Mouse (Mus musculus) left cerebral cortex, adult 9 months (tissue): ENCODE results near the gene Zfp316.

Experiments
- DNase-seq, 2 experiments: peaks; one replicate each; pipeline ENCODE4 v3.0.0; 2022; ENCODE audit warnings: low spot score in 2 of 2

Gene Zfp316

GRCm38 (mm10) chr5:143279247-143279646, 9.4 kb upstream of the Zfp316 start:
- no peak for DNase-seq

- no peak for DNase-seq
These were observed 5.9 kb upstream of the Zfp316 start for GRCm38 (mm10) chr5:143275761-143276160.

- no peak for DNase-seq
These were observed 2.9 kb upstream of the Zfp316 start for GRCm38 (mm10) chr5:143272540-143273330.

GRCm38 (mm10) chr5:143272108-143272507, 2.3 kb upstream of the Zfp316 start:
- no peak for DNase-seq

- DNase-seq = no peak
These were observed 1.8 kb upstream of the Zfp316 start for GRCm38 (mm10) chr5:143271642-143272041.

- no peak for DNase-seq
These were observed 313 bp upstream of the Zfp316 start for GRCm38 (mm10) chr5:143270151-143270519.

GRCm38 (mm10) chr5:143268985-143269362, 848 bp downstream of the Zfp316 start:
- no peak for DNase-seq

- no peak for DNase-seq
These were observed 3.0 kb downstream of the Zfp316 start for GRCm38 (mm10) chr5:143266794-143267193.

- no peak for DNase-seq
These were observed 4.4 kb downstream of the Zfp316 start for GRCm38 (mm10) chr5:143265409-143265808.

- DNase-seq = no peak
These were observed 5.1 kb downstream of the Zfp316 start for GRCm38 (mm10) chr5:143264689-143265088.

GRCm38 (mm10) chr5:143261636-143262035, 8.2 kb downstream of the Zfp316 start:
- DNase-seq = peak; percentile 45 to 62

GRCm38 (mm10) chr5:143255802-143256201, 14.0 kb downstream of the Zfp316 start:
- no peak for DNase-seq

GRCm38 (mm10) chr5:143255131-143255519, 14.7 kb downstream of the Zfp316 start:
- no peak for DNase-seq

GRCm38 (mm10) chr5:143254487-143255130, 15.2 kb downstream of the Zfp316 start:
- no peak for DNase-seq

GRCm38 (mm10) chr5:143253881-143254486, 15.8 kb downstream of the Zfp316 start:
- no peak for DNase-seq

GRCm38 (mm10) chr5:143253186-143253880, 16.5 kb downstream of the Zfp316 start:
- DNase-seq = no peak

GRCm38 (mm10) chr5:143252791-143253185, 17.0 kb downstream of the Zfp316 start:
- DNase-seq = no peak

- no peak for DNase-seq
These were observed 17.8 kb downstream of the Zfp316 start for GRCm38 (mm10) chr5:143252039-143252438.

- no peak for DNase-seq
These were observed 24.9 kb downstream of the Zfp316 start for GRCm38 (mm10) chr5:143244926-143245325.

- DNase-seq = no peak
These were observed 33.8 kb downstream of the Zfp316 start for GRCm38 (mm10) chr5:143236036-143236435.

- DNase-seq = peak; percentile 92 to 95
These were observed 34.7 kb downstream of the Zfp316 start, which contains the start of gene Zfp12 for GRCm38 (mm10) chr5:143235028-143235693. Gene Zfp12, plus strand, starts transcription at chr5:143235163.

GRCm38 (mm10) chr5:143226790-143227189, 43.0 kb downstream of the Zfp316 start, which contains the start of gene Spdye4a:
Gene Spdye4a, minus strand, starts transcription at chr5:143226890.
- no peak for DNase-seq
